Mouse (Mus musculus) cerebellum, adult 2 months (tissue): ENCODE results near the gene Dusp6.

Source experiments
- CTCF ChIP-seq: fragments of 200-500 bp; IDR thresholded peaks from 2 replicates; pipeline ENCODE4 v1.5.1; 2011; ENCODE audit warnings: low read depth, mild to moderate bottlenecking, control low read depth, low read length, moderate library complexity, borderline replicate concordance; ENCODE audit not compliant: insufficient read depth
- POLR2A ChIP-seq: fragments of 200-500 bp; IDR thresholded peaks from 2 replicates; pipeline ENCODE4 v1.6.1; 2011; ENCODE audit warnings: low read length, control low read depth, borderline replicate concordance; ENCODE audit not compliant: insufficient read depth

- TF ChIP-seq CTCF: no peak
- no peak for TF ChIP-seq POLR2A
These were observed 33.9 kb upstream of the Dusp6 start for GRCm38 (mm10) chr10:99229031-99229684.
